Mouse (Mus musculus) kidney, adult 2 months (tissue): ENCODE data around the gene Myo9b. TPM values are rescaled to one million over a fixed set of nuclear protein-coding genes. Genes with fewer than 3 reads are reported as not detected.

Experiments used
- DNase-seq: peaks from one replicate; pipeline ENCODE4 v3.0.0; 2021
- H3K27ac ChIP-seq: fragments of 200-500 bp; 2 replicates; pipeline ENCODE4 v1.5.1; 2012; ENCODE audit warnings: low read depth, low read length, control low read depth, inconsistent platforms; ENCODE audit not compliant: insufficient read depth
- H3K27me3 ChIP-seq: fragments of 200-500 bp; replicated peaks from 2 replicates; pipeline ENCODE4 v1.6.1; 2012; ENCODE audit warnings: mild to moderate bottlenecking, moderate library complexity, low read length, inconsistent platforms; ENCODE audit not compliant: control insufficient read depth, insufficient read depth
- H3K36me3 ChIP-seq: fragments of 200-500 bp; 2 replicates; pipeline ENCODE4 v1.6.1; 2012; ENCODE audit warnings: mild to moderate bottlenecking, moderate library complexity, low read length, inconsistent platforms; ENCODE audit not compliant: control insufficient read depth, insufficient read depth
- H3K4me1 ChIP-seq: fragments of 200-500 bp; 2 replicates; pipeline ENCODE4 v1.6.1; 2011; ENCODE audit warnings: low read length; ENCODE audit not compliant: control insufficient read depth, insufficient read depth
- H3K4me3 ChIP-seq: fragments of 200-500 bp; 2 replicates; pipeline ENCODE4 v1.5.1; 2011; ENCODE audit warnings: mild to moderate bottlenecking, low read depth, low read length, control low read depth; ENCODE audit not compliant: insufficient read depth
- CTCF ChIP-seq: fragments of 200-500 bp; conservative IDR thresholded peaks from 2 replicates; pipeline ENCODE4 v1.5.1; 2011; ENCODE audit warnings: low read depth, mild to moderate bottlenecking, control low read depth, low read length, moderate library complexity, mixed read lengths; ENCODE audit not compliant: insufficient read depth, insufficient read length
- POLR2A ChIP-seq: fragments of 200-500 bp; IDR thresholded peaks from one replicate; pipeline ENCODE4 v1.6.1; 2011; ENCODE audit warnings: low read depth, low read length, control low read depth
- WGBS: fragments of 180-500 bp; shearing (Covaris S2); methylation state at CpG from one replicate; pipeline ENCODE4 v1.1.7; 2018; 5-methylcytosine and 5-hydroxymethylcytosine counted together
- polyA plus RNA-seq: library from polyadenylated mRNA; depleted of rRNA; stranded (reverse); fragments of >200 nt; gene quantifications from 2 replicates; pipeline ENCODE4 v1.2.3, GENCODE M21; 2012

The Myo9b gene
- polyA plus RNA-seq, 1 experiment = 12.0 TPM

- Histone ChIP-seq H3K4me3 (0 out of 2 replicates have a peak overlapping the region, but pooled peaks have one; percentile 75), H3K4me1 (peaks cover 5% of the 10 kb centered on the region; the same call in 1 of the 2 replicates), H3K36me3 (no peaks in the 10 kb centered on the region), H3K27me3 (no peaks in the 10 kb centered on the region), H3K27ac (no peak overlapping the region)
- TF ChIP-seq CTCF (no peak), POLR2A (no peak)
- 83% methylated on average over 12 of the region's 12 CpGs for WGBS
- DNase-seq = no peak
Measured at GRCm38 (mm10) chr8:71397701-71398100, 125.2 kb downstream of the Myo9b start.

GRCm38 (mm10) chr8:71400826-71401225, 128.3 kb downstream of the Myo9b start:
- Histone ChIP-seq H3K4me1 (peaks cover 15% of the 10 kb centered on the region; the same call in 1 of the 2 replicates), H3K4me3 (no peak overlapping the region), H3K36me3 (no peaks in the 10 kb centered on the region), H3K27ac (no peak overlapping the region), H3K27me3 (no peaks in the 10 kb centered on the region)
- 93% methylated on average over 2 of the region's 2 CpGs for WGBS
- no peak for DNase-seq
- no peak for TF ChIP-seq CTCF
- no peak for TF ChIP-seq POLR2A

- DNase-seq = no peak
- H3K4me3 ChIP-seq = no peak overlapping the region
- H3K36me3 ChIP-seq = no peaks in the 10 kb centered on the region
- no peak overlapping the region for H3K27ac ChIP-seq
- H3K4me1 ChIP-seq = peaks cover 12% of the 10 kb centered on the region; the same call in 1 of the 2 replicates
- TF ChIP-seq CTCF (no peak), POLR2A (no peak)
- no peaks in the 10 kb centered on the region for H3K27me3 ChIP-seq
Measured at GRCm38 (mm10) chr8:71401454-71401853, 128.9 kb downstream of the Myo9b start.

GRCm38 (mm10) chr8:71402446-71402964, 130.0 kb downstream of the Myo9b start:
- WGBS = 88% methylated on average over 9 of the region's 9 CpGs
- DNase-seq = no peak
- no peak overlapping the region for H3K27ac ChIP-seq
- H3K4me3 ChIP-seq = no peak overlapping the region
- TF ChIP-seq POLR2A = no peak
- H3K4me1 ChIP-seq = peaks cover 12% of the 10 kb centered on the region; the same call in 1 of the 2 replicates
- no peaks in the 10 kb centered on the region for H3K36me3 ChIP-seq
- H3K27me3 ChIP-seq = no peaks in the 10 kb centered on the region

GRCm38 (mm10) chr8:71403107-71403885, 130.8 kb downstream of the Myo9b start:
- no peaks in the 10 kb centered on the region for H3K36me3 ChIP-seq
- WGBS = 61% methylated on average over 6 of the region's 6 CpGs
- DNase-seq = no peak
- H3K4me1 ChIP-seq = peaks cover 9% of the 10 kb centered on the region; the same call in 1 of the 2 replicates
- H3K4me3 ChIP-seq = no peak overlapping the region
- H3K27me3 ChIP-seq = no peaks in the 10 kb centered on the region
- H3K27ac ChIP-seq = no peak overlapping the region
- TF ChIP-seq POLR2A = no peak
- TF ChIP-seq CTCF = no peak

- no peak overlapping the region for H3K4me3 ChIP-seq
- H3K27ac ChIP-seq = no peak overlapping the region
- no peaks in the 10 kb centered on the region for H3K36me3 ChIP-seq
- peaks cover 9% of the 10 kb centered on the region; the same call in 1 of the 2 replicates for H3K4me1 ChIP-seq
- no peaks in the 10 kb centered on the region for H3K27me3 ChIP-seq
- no peak for DNase-seq
- 86% methylated on average over 8 of the region's 8 CpGs for WGBS
- no peak for TF ChIP-seq CTCF
- TF ChIP-seq POLR2A = no peak
Measured at GRCm38 (mm10) chr8:71404011-71404410, 131.5 kb downstream of the Myo9b start.

GRCm38 (mm10) chr8:71404951-71405351, 132.4 kb downstream of the Myo9b start:
- H3K4me1 ChIP-seq = peaks cover 9% of the 10 kb centered on the region; the same call in 1 of the 2 replicates
- peak; percentile 79 for DNase-seq
- 40% methylated on average over 9 of the region's 9 CpGs for WGBS

More at GRCm38 (mm10) chr8:71404951-71405351, 132.4 kb downstream of the Myo9b start:
- Histone ChIP-seq H3K36me3 (no peaks in the 10 kb centered on the region), H3K27me3 (no peaks in the 10 kb centered on the region), H3K4me3 (no peak overlapping the region), H3K27ac (peak overlapping the region; percentile 10; the same call in 1 of the 2 replicates)
- TF ChIP-seq POLR2A = no peak
- TF ChIP-seq CTCF = no peak
